Mouse (Mus musculus): ENCODE measurements around the gene Rhoh.
A peak's percentile ranks its signal among the peaks of the same experiment; 100 is the strongest.

The Rhoh gene

DNA sequence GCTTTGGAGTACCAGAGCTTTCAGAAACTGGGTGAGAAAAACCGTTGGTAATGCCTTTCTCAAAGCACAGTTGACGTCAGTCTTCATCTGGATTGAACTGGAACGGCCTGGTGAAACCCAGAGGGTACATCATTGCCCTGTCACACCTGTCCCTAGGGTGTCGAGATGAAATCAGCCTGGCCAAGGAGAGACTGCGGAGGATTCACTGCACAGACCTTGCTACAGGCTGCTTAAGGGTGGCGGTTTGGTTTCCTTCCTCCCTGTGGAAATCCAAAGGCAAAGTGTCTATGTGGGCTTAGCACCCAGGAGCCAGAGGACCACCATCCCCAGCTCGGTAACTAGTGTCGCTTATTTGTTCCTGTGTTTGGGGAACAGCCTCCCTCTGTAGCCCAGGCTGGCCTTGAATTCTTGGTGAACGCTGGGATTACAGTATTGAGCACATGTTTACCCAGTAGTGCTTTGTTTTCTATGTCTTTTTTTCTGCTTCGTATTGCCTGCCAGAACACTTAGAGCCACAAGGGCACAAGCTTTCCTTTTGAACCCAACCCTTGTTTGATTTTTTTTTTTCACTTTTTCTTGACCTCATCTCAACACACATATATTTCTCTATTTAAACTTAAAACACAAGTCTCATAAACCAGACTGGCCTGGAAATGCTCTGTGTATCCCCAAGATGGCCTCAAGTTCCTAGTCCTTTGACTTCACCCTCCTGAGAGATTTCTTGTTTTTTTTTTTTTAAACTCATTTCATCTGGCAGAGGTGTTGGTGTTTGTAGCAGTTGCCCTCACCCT lies at the start of gene Rhoh:
Rhoh (plus strand) TSS at position 60 of the 791 bp plus-strand sequence.
- DNase-seq (ENCODE audit: low read depth in 1 of 2, low spot score in 2 of 2) = no peak

DNA sequence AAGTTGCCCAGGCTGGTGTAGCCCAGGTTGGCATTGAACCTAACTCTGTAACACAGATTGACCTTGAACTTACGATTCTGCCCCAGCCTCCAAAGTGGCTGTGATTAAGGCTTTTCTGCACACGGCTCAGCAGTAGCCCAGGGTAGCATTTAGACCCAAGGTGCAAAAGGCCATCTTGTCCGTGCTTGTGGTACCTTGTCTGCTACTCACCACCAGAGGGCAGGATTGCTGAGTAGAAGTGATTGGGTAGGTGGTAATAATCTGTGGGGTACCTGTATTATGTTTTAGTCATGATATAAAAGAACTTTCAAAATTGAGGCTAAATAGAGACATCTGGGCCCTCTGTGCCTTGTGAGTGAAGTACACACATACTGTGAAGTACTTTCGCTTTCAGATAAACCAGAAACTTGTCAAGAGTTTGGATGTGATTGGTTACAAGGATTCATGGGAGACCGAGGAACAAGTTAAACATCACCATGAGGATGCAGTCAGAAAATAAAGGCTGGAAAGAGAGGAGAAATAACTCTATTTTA lies 37.3 kb upstream of the Rhoh start:
- DNase-seq (ENCODE audit: low read depth in 1 of 2, low spot score in 2 of 2) = no peak

DNA sequence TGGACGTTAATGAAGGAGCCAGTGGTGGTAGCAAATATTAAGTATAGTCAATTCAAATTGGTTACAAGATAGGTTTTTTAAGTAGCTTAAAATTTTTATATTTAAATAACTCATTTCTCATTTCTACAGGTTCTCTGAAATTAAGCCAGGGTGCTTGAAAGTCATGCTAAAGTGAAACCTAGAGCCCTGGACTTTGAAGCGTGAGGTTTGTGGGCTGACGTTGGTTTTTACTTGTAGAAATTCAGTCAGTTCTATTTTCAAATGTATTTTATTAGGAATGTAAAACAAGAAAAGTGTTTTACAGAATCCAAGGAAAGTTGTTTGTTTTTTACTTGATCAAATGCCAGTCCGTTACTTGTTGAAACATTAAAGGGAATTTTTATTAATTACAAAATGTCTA lies 34.5 kb upstream of the Rhoh start:
- DNase-seq (ENCODE audit: low read depth in 1 of 2, low spot score in 2 of 2) = no peak

DNA sequence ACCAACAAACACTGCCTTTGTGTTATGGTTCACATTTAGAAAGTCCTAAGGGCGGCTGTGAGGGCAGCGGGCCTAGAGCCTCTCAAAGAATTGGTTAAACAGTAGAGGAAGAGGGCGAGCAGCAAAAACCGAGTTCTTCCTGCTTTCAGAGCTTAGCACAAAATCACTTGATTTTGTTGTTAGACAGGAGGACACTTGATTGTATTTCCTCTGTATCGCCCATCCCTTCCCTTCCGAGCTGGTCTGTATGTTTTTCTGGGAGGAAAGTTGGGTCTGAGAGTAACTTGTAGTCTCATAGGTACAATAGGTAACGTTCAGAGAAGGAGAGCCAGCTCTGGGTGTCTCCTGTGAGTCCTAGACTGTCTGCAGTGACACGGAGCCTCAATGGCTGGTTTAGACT lies 33.9 kb upstream of the Rhoh start:
- no peak for DNase-seq (ENCODE audit: low read depth in 1 of 2, low spot score in 2 of 2)

DNA sequence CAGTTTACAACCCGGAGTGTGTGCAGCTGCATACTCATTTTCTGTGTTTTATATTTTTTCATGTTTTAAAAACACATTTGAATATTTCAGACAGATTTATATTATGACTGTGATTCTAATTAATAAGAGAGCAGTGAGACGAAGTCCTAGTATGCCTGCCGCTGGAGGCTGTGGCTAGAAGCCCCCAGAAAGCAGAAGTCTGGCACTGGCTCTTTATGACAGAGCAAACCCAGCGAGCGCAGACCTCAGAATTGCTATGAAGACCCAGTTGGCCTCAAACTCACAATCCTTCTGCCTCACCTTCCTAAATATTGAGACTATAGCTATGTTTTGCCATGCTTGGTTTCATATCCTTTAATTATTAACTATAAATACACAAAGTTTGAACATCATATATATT lies 32.8 kb upstream of the Rhoh start:
- no peak for DNase-seq (ENCODE audit: low read depth in 1 of 2, low spot score in 2 of 2)

DNA sequence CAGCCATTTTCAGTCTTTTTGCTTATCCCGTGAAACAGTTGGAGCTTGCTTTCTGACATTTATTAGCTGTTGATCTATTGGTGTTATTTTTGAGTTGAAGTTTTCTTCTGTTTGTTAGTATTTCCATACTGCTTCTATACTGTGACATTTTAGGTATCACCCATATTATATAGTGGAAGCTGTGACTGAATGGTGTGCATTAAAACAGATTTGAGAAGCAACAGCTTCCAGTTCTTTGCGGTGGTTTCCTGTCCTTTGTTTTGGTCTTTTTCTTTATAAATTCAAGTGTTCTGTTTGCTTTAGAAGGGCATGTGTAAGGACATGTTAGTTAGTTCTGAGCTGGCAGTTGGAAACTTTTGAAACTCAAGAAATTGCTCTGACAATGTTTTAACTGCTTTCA lies 32.0 kb upstream of the Rhoh start:
- no peak for DNase-seq (ENCODE audit: low read depth in 1 of 2, low spot score in 2 of 2)

DNA sequence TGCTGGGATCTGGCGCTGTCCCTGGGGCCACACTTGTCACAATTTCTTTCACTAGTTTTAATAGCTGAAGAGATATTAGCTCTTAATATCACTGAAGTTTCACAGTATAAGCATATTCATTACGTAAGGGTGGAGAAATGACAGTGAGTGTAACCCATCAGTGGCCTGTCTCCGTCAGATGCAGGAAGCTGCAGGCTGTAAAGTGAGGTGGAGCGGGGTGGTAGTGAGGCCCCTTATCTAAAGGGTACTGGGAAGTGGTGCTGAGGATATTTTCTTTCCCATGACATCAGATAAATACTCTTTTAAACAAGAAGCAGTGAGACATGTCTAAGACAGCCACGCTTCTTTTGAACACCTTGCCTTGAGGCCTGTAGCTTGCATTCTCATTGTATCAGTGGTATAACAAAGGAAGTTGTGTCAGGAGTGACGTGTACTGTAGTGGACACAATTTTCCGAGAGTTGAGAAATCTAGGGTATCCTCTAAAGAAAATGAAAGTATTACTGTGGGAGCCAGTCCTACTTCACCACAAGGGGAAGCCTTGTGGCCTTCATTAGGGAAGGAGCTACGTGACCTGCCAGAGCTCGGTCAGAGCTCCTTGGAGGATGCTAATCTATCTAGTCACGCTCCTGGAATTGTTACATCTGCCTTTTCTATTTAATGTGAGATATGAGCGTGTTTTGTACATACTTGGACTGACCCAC lies 28.9 kb upstream of the Rhoh start:
- DNase-seq (ENCODE audit: low read depth in 1 of 2, low spot score in 2 of 2) = peak in 1 of 2 experiments; percentile 16

DNA sequence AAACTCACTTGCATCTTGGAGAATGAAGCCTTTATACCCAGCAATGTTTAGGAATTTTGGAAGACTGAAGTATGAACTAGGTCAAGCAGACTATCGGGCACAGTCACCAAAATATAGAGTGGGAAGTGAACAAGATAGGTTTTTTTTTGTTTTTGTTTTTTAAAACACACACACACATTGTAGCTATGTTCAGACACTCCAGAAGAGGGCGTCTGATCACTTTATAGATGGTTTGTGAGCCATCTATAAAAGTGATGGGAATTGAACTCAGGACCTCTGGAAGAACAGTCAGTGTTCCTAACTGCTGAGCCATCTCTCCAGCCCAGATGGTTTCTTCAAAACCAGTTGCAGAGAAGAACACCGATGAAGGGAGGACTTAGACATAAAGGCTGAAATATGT lies 27.9 kb upstream of the Rhoh start:
- no peak for DNase-seq (ENCODE audit: low read depth in 1 of 2, low spot score in 2 of 2)

DNA sequence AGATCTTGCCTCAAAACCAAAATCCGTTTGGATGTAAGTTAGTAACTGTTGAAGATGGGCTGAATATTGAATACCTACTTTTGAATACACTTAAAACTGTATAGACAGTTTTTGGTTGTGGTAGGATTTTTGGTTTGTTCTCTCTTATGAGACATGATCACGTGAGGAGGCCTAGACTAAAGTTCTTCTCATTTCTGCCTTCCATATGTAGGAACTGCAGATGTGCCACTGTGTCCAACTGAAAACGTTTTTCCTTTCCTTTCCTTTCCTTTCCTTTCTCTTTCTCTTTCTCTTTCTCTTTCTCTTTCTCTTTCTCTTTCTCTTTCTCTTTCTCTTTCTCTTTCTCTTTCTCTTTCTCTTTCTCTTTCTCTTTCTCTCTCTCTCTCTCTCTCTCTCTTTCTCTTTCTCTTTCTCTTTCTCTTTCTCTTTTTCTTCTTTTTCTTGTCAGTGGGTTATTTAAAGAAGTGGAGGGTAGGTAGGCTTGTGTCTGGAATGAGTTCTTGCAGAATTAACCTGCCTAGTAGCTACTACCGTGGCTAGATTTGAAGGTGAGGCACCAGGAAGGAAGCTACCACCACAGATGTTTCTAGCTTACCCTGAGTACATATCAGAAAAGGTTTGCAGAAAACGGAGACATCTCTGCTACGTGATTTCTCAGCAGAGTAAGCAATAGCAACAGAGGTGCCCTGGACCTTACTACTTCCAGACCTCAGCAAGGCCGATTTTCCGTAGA lies 27.1 kb upstream of the Rhoh start:
- no peak for DNase-seq (ENCODE audit: low read depth in 1 of 2, low spot score in 2 of 2)

DNA sequence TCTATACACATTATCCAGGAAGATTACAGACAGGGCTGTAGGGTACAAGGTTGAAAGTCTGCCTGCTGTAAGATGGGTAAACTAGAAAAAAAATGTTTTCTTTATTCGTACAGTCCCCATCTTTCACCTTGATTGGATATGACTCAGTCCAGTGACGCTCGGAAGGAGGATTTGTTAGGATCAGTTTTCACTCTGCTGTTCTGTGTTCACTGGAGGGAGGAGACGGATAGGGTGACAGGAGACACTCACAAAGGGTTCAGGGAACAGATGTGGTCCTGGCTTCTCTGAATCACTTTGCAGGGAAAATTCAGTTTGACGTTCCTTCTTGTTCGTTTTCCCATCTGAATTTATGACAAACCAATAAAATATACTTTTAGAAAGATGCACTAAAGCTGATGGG lies 23.0 kb upstream of the Rhoh start:
- no peak for DNase-seq (ENCODE audit: low read depth in 1 of 2, low spot score in 2 of 2)

DNA sequence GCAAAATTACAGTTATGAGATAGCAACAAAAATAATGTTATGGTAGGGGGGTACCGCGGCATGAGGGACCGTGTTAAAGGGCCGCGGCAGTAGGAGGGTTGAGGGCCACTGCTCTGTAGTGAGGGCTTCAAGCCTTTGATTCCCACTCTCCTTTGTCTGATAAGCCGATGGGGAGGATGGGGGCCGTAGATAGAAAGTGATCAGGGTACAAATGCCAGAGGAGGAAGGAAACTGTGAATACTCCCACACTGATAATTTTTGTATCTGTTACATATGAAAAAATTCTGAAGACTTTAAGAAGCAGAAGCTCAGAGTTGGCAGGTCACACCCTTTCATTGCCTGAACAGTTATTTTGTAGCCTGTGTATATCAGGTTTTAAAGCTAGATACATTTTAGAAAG lies 18.1 kb upstream of the Rhoh start:
- no peak for DNase-seq (ENCODE audit: low read depth in 1 of 2, low spot score in 2 of 2)

DNA sequence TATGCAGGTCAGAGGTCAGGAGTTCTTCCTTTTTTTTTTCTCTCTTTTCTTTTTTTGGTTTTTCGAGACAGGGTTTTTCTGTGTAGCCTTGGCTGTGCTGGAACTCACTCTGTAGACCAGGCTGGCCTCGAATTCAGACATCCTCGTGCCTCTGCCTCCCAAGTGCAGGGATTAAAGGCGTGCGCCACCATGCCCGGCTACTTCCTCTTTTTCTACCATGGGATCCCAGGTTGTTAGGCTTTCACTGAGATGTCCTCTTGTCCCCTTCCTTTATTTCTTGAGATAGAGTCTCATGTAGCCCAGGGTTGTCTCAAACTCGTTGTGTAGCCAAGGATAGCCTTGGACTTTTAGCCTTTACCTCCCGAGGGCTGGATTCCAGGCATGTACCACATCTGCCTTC lies 14.5 kb upstream of the Rhoh start:
- no peak for DNase-seq (ENCODE audit: low read depth in 1 of 2, low spot score in 2 of 2)

DNA sequence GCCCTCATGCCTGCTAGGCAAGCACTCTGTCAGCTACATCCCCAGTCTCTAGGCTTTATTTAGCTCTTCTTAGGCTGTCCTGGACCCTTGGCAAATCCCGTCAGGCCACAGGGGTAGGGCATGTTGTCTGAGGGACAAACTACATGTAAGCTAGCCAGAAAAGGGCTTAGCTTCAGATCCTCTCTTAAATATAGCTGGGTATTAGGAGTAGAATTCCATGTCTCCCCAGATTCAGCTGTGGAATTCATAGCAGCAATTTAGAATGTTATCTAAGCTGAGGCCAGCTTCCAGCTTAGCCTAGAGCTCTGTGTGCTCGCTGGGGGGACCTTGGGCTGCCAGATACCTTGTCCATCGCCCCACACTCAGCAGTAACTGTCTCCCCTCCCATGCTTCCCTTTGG lies 14.1 kb upstream of the Rhoh start:
- no peak for DNase-seq (ENCODE audit: low read depth in 1 of 2, low spot score in 2 of 2)

DNA sequence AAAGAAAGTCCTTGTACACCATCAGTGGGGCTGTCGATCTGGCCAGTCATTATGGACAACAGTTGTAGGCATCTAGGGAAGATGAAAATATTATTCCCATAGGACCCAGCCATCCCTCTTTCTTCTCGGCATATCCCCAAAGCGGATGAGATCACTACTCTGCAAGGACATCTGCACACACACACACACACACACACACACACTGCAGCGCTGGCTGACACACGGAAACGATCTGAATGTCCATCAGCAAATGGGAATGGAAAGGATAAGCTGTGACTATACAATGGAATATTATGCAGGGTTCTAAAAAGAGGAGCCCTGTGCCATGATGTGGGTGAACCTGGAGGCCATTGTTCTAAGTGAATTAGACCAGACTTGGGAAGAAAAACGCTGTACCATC lies 13.4 kb upstream of the Rhoh start:
- no peak for DNase-seq (ENCODE audit: low read depth in 1 of 2, low spot score in 2 of 2)

DNA sequence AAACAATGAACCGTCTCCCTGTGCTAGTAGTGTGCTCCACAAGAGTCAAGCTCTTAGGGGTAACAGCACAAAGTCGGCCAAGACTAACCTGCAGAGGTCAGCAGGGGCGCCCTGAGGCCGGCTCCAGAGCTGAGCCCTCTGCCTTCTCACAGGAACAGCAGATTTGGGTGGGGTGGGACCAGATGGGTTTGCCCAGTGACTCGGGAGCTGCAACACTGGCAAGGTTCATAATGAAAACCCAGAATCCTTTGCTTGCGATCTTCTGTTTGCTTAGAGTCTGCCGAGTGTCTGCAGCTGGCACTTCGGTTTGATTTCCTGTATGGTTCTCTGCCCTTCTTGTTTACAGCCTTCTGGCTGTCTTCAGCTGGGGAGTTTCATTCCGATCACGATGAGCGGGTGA lies 10.2 kb upstream of the Rhoh start:
- DNase-seq (ENCODE audit: low read depth in 1 of 2, low spot score in 2 of 2) = no peak

DNA sequence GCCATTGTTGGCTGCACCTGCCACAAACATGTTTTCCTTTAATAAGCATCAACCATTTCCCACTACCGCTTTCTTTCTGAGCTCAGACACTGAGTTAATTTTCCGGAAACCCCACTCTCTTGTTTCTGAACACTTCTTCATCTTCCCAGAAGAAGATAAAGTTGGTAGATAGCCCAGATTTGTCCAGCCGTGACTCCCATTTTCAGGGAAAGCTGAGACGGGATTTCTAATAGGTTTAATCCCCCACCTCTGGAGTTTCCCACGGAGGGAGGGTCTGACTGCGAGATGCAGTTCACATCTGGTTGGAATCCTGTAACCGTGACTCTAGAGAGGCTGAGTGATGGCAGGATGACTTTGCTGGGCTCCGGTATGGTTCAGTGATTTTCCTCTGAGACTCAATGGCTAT lies 6.2 kb upstream of the Rhoh start:
- no peak for DNase-seq (ENCODE audit: low read depth in 1 of 2, low spot score in 2 of 2)

DNA sequence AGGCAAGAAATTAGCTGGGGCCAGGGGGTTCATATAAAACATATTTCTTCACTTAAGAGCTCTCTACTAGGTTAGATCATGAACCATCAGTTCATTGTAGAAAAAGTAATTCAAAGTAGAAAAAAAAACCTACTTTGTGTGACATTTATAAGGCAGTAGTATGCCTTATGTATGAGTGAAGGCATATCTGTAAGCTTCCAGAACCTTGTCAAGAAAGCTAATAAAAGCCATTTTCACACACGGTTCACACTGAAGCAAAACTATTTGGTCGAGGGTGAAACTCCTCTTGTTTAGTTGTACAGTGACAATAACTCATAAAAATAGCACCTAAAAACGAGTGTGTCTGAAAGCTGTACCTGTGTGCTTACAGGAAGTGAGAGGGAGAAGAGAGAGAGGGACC lies 5.4 kb upstream of the Rhoh start:
- no peak for DNase-seq (ENCODE audit: low read depth in 1 of 2, low spot score in 2 of 2)

DNA sequence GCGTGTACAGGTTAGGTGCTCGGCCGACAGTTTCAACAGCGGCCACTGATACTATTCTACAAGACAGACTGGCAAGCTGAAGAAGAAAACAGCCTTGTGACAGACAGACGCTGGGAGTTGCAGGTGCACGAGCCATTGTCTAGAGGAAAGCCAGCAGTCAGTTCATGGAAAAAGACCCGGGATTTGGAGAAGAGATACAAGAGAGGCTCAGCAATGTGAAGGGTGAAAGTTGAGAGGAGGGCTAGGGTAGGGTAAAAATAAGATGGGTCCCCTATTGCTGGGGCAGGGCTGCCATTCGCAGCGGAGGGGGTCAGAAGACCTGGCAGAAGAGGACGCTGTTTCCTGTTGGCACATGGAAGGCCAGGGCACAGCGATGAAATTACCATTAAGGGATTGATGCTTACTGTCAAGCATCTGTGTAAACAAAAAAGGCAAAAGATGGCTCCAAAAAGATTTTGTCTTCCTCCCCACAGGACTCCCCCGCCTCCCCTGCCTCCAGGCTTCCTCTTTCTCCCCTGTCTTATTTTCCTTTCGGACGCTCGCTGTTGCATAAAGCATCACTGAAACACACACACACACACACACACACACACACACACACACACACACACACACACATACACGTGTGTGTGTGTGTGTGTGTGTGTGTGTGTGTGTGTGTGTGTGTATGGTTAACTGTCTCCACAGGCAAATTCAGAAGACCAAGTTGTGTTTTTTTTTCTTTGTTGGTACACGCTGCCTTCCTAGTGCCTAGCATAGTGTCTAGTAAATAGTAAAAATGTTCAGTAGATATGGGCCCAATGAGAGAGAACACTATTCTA lies 4.2 kb upstream of the Rhoh start:
- no peak for DNase-seq (ENCODE audit: low read depth in 1 of 2, low spot score in 2 of 2)

DNA sequence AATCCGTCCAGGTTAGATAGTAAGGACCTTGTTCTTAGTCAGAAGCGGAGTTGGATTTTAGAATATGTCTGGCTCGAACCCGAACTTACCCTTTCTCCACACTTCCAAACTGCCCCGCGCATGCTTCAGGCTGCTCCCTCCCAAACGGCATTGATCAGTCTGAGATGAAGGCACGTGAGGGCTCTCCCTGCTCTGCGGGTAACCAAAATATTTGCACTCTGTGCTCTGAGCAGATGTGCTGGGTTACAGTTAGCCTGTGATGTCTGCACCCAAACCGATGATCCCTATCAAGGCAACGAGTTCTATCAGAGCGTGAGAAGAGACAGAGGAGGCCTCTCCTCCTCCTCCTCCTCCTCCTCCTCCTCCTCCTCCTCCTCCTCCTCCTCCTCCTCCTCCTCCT lies 3.1 kb upstream of the Rhoh start:
- DNase-seq (ENCODE audit: low read depth in 1 of 2, low spot score in 2 of 2) = no peak

DNA sequence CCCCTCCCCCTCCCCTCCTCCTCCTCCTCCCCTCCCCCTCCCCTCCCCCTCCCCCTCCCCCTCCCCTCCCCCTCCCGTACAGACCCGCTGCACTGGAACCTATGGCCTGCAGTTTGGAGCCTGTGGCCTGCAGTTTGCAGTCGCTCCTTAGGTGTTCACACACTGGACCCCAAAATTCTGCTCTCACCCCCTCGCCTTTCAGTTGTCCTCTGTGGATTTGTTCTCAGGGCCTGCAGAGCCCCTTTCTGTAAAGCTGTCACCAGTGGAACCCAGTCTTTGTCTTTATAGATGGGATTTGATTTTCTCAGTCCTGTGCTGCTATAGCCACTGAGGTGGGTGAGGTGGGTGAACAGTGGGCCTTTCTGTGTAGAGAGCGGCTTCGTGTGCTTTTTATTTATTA lies 2.7 kb upstream of the Rhoh start:
- no peak for DNase-seq (ENCODE audit: low read depth in 1 of 2, low spot score in 2 of 2)

DNA sequence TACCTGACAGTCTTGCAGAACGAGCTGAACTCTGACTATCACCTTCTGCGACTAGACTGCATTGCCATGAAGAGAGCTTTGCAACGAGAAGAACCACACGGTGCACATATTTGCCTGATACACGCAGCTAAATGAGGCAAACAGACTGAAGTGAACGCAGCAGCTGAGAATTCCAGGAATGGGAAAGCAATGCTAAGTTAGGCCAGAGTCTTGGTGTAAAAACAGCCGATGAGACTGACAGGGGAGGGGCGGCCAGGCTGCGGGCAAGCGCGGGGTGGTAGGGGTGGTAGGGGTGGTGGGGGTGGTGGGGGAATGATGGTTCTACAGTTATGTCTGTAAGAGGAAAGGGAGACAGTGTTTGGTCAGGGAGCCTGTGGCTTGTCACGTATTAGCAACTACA lies 2.1 kb upstream of the Rhoh start:
- no peak for DNase-seq (ENCODE audit: low read depth in 1 of 2, low spot score in 2 of 2)

Data from monocyte, adult 2 months (primary cell).